Mouse (Mus musculus): ENCODE measurements at regions not wholly inside any gene's neighbourhood (a gene's known extent, or its start where the extent isn't known, plus 50 kb on each side); places are given as distances from the start of the nearest gene placed in this dataset.

DNA sequence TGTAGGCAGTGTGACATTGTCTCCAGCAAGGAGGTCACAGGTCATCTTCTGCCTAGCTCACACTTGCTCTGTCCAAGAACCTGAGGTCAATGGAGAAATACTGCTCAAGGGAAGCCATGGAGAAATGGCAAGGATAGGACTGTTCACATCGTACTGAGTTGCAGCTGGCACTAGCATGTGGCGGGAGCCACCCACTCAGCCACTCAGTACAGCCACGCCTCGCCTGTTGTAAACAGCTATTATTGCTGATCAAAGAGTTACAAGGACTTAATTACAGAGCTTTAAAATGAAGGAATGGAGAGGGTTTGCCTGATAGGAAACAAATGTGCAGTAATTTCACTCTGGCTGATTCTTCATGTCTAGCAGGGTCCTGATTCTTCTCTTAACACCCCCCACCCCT lies 64.8 kb downstream of the Dll1 start:
- Histone ChIP-seq H3K9ac (ENCODE audit: low read depth, low read length) (no peak overlapping the region), H3K36me3 (ENCODE audit: control insufficient read depth, insufficient read depth) (no peaks in the 10 kb centered on the region), H3K4me2 (replicated peaks; ENCODE audit: low read depth) (no peak overlapping the region), H3K27me3 (replicated peaks; ENCODE audit: control insufficient read depth, insufficient read depth, low read length) (no peaks in the 10 kb centered on the region), H3K27ac (ENCODE audit: low read depth, low read length) (no peak overlapping the region), H3K9me3 (ENCODE audit: control insufficient read depth) (no peaks in the 10 kb centered on the region), H3K4me3 (ENCODE audit: low read depth, low read length) (no peak overlapping the region), H3K4me1 (replicated peaks; ENCODE audit: control insufficient read depth, insufficient read depth, low read length) (no peaks in the 10 kb centered on the region)
- TF ChIP-seq CTCF (IDR thresholded peaks at IDR 0.05; ENCODE audit: low read depth): no peak
- 45% methylated on average over 4 of the region's 4 CpGs for WGBS
- ATAC-seq: no peak

DNA sequence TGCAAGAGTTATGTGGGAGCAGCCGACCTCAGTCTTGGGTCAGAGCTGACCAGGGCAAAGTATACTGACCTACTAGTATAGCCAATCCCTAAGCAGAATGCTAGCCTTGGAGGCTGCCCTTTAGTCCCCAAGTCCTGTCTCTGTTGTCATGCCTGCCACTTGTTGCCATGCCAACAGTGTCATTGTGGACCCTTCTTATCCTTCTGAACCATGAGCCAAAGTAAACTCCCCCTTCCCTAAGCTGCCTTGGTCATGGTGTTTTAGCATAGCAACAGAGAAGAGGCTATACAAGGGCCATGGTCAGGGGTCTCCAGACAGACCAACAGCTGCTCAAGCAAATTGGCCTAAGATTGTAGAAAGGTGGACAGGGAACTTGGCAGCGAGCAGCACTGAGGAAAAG lies 66.2 kb downstream of the Dll1 start:
- no peak overlapping the region for H3K4me2 ChIP-seq (replicated peaks; ENCODE audit: low read depth)
- H3K4me3 ChIP-seq (ENCODE audit: low read depth, low read length): no peak overlapping the region
- no peaks in the 10 kb centered on the region for H3K9me3 ChIP-seq (ENCODE audit: control insufficient read depth)
- WGBS: 72% methylated on average over 2 of the region's 2 CpGs
- H3K9ac ChIP-seq (ENCODE audit: low read depth, low read length): no peak overlapping the region
- ATAC-seq: no peak
- no peak for TF ChIP-seq CTCF (IDR thresholded peaks at IDR 0.05; ENCODE audit: low read depth)
- H3K36me3 ChIP-seq (ENCODE audit: control insufficient read depth, insufficient read depth): no peaks in the 10 kb centered on the region
- H3K27me3 ChIP-seq (replicated peaks; ENCODE audit: control insufficient read depth, insufficient read depth, low read length): no peaks in the 10 kb centered on the region
- no peaks in the 10 kb centered on the region for H3K4me1 ChIP-seq (replicated peaks; ENCODE audit: control insufficient read depth, insufficient read depth, low read length)
- no peak overlapping the region for H3K27ac ChIP-seq (ENCODE audit: low read depth, low read length)

DNA sequence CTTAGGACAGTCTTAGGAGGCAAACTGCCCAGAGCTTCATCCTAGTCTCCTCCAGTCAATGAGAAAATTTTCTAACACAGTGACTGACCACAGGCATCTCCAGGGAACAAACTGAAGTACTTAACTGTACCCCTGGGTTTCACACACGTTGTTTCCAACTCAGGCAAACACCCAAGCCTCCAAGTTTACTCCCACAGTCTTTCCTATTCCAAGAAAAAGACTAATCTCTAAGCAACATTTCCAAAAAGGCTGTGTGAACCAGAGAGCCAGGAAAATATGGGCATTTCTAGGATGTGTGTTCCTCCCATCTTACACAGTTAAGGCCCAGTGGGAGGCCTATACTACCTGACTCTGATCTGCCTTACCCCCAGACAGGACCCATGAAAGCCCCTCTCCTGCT lies 74.6 kb downstream of the Dll1 start:
- Histone ChIP-seq H3K4me2 (replicated peaks; ENCODE audit: low read depth) (no peak overlapping the region), H3K4me3 (ENCODE audit: low read depth, low read length) (no peak overlapping the region), H3K9me3 (ENCODE audit: control insufficient read depth) (no peaks in the 10 kb centered on the region), H3K36me3 (ENCODE audit: control insufficient read depth, insufficient read depth) (no peaks in the 10 kb centered on the region), H3K27me3 (replicated peaks; ENCODE audit: control insufficient read depth, insufficient read depth, low read length) (no peaks in the 10 kb centered on the region), H3K4me1 (replicated peaks; ENCODE audit: control insufficient read depth, insufficient read depth, low read length) (no peaks in the 10 kb centered on the region), H3K9ac (ENCODE audit: low read depth, low read length) (no peak overlapping the region), H3K27ac (ENCODE audit: low read depth, low read length) (no peak overlapping the region)
- no peak for ATAC-seq
- no peak for TF ChIP-seq CTCF (IDR thresholded peaks at IDR 0.05; ENCODE audit: low read depth)
- WGBS: 50% methylated on average over 1 of the region's 1 CpGs

DNA sequence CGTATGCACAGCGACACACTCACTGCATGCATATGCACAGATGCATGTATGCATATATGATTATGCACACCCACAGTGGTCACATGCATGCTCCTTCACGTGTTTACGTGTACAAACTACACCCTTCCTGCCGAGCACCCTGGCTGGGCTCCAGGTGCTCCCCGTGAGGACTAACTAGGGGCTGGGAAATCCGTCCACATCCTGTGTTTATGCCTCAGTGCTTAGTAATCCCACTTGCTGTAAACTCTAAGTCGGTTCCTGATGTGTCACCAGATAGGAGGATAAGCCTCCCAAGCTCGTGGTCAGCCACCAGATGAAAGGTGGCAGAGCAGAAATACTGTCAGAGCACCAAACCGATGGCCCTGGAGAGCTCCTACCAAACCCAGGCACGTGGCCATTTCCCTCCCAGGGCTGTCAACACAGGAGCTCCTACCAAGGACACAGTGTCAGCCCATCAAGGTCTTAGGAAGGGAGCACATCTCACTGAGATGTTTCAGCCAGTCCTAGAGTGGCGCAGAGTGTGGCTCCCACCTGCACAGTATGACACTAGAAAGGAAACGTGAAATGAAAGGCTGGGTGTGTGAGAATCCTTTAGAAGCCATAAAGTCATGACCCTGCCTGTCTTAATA lies 76.8 kb downstream of the Dll1 start:
- 56% methylated on average over 13 of the region's 13 CpGs for WGBS
- Histone ChIP-seq H3K9ac (ENCODE audit: low read depth, low read length) (no peak overlapping the region), H3K27me3 (replicated peaks; ENCODE audit: control insufficient read depth, insufficient read depth, low read length) (no peaks in the 10 kb centered on the region), H3K36me3 (ENCODE audit: control insufficient read depth, insufficient read depth) (no peaks in the 10 kb centered on the region), H3K27ac (ENCODE audit: low read depth, low read length) (no peak overlapping the region), H3K4me2 (replicated peaks; ENCODE audit: low read depth) (no peak overlapping the region), H3K4me1 (replicated peaks; ENCODE audit: control insufficient read depth, insufficient read depth, low read length) (no peaks in the 10 kb centered on the region), H3K4me3 (ENCODE audit: low read depth, low read length) (no peak overlapping the region), H3K9me3 (ENCODE audit: control insufficient read depth) (no peaks in the 10 kb centered on the region)
- no peak for TF ChIP-seq CTCF (IDR thresholded peaks at IDR 0.05; ENCODE audit: low read depth)
- no peak for ATAC-seq

DNA sequence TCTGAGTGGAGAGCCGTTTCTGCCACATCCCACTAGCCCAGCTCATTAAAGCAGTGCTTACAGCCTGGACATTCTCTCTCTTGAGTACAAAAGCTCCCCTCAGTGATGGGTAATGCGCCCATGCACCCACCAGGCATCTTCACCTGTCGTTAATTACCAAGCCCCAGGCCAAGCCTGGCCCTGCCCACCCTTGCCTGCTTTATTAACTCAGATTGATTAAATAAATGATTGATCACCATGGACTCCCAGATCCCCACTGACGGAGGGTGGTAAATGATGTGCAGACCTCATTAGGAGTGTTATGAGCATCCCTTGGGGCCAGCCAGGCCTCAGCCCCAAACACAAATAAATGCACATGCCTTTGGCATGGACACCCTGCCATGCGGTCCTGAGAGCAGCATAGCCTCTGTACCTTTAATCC lies 82.5 kb downstream of the Dll1 start:
- H3K4me1 ChIP-seq (replicated peaks; ENCODE audit: control insufficient read depth, insufficient read depth, low read length): no peaks in the 10 kb centered on the region

DNA sequence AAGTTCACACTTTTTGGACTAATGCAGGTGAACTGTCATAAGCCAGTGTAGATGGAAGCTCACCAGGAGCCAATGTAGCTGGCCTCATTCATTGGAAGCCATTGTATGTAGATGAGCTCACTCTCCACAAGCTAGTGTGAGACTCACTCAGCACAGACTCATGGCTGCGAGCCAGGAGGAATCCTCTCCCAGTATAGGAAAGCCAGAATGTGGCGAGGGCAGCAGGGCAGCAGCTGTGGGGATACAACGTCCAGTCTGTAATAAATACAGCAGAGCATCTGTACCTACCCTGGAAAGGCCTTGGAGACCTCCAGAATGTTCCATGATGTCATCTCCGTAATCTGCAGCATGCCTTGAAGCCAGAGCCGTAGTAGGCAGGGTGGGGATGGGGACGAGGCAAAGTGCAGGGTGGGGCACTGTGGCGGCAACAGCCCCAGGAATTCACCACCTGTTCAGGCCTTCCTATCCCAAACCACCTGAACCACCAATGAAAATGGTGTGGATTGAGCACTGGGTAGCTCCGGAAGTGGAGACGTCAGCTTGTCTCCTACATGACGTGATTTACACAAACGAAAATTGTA lies 84.1 kb downstream of the Dll1 start:
- no peaks in the 10 kb centered on the region for H3K27me3 ChIP-seq (replicated peaks; ENCODE audit: control insufficient read depth, insufficient read depth, low read length)
- no peaks in the 10 kb centered on the region for H3K4me1 ChIP-seq (replicated peaks; ENCODE audit: control insufficient read depth, insufficient read depth, low read length)
- WGBS: 48% methylated on average over 11 of the region's 11 CpGs
- H3K9ac ChIP-seq (ENCODE audit: low read depth, low read length): no peak overlapping the region
- no peak overlapping the region for H3K4me3 ChIP-seq (ENCODE audit: low read depth, low read length)
- no peaks in the 10 kb centered on the region for H3K36me3 ChIP-seq (ENCODE audit: control insufficient read depth, insufficient read depth)
- no peak overlapping the region for H3K4me2 ChIP-seq (replicated peaks; ENCODE audit: low read depth)
- no peak for TF ChIP-seq CTCF (IDR thresholded peaks at IDR 0.05; ENCODE audit: low read depth)
- peak; percentile 57 for ATAC-seq
- no peaks in the 10 kb centered on the region for H3K9me3 ChIP-seq (ENCODE audit: control insufficient read depth)
- no peak overlapping the region for H3K27ac ChIP-seq (ENCODE audit: low read depth, low read length)

More for the DNA sequence above, 82.5 kb downstream of the Dll1 start:
- Histone ChIP-seq H3K4me2 (replicated peaks; ENCODE audit: low read depth) (no peak overlapping the region), H3K36me3 (ENCODE audit: control insufficient read depth, insufficient read depth) (no peaks in the 10 kb centered on the region), H3K27ac (ENCODE audit: low read depth, low read length) (no peak overlapping the region), H3K4me3 (ENCODE audit: low read depth, low read length) (no peak overlapping the region), H3K27me3 (replicated peaks; ENCODE audit: control insufficient read depth, insufficient read depth, low read length) (no peaks in the 10 kb centered on the region), H3K9me3 (ENCODE audit: control insufficient read depth) (no peaks in the 10 kb centered on the region), H3K9ac (ENCODE audit: low read depth, low read length) (no peak overlapping the region)
- TF ChIP-seq CTCF (IDR thresholded peaks at IDR 0.05; ENCODE audit: low read depth): no peak
- no peak for ATAC-seq
- 80% methylated on average over 5 of the region's 5 CpGs for WGBS
